Mouse (Mus musculus): ENCODE measurements around the gene Copa. TPM values are rescaled to one million over a fixed set of nuclear protein-coding genes. Genes with fewer than 3 reads are reported as not detected.

Copa gene
- total RNA-seq, 2 experiments from 2014 or later, result 138 to 147 TPM

GRCm38 (mm10) chr1:172094295-172094694, 12.0 kb downstream of the Copa start:
- no peak overlapping the region for H3K27ac ChIP-seq
- TF ChIP-seq CTCF (IDR thresholded peaks at IDR 0.05), result no peak
- no peak overlapping the region for H3K4me3 ChIP-seq
- intact Hi-C loops (cut with DNase I), result no loop called here
- no peak for DNase-seq (ENCODE audit: extremely low spot score in 1 of 2, low spot score in 2 of 2)

- no peak overlapping the region for H3K27ac ChIP-seq
- no peak for TF ChIP-seq CTCF (IDR thresholded peaks at IDR 0.05)
- H3K4me3 ChIP-seq, result no peak overlapping the region
- intact Hi-C loops (cut with DNase I), result no loop called here
- no peak for DNase-seq (ENCODE audit: extremely low spot score in 1 of 2, low spot score in 2 of 2)
These were observed 12.9 kb downstream of the Copa start for GRCm38 (mm10) chr1:172095202-172095601.

- DNase-seq (ENCODE audit: extremely low spot score in 1 of 2, low spot score in 2 of 2), result no peak
- H3K4me3 ChIP-seq, result no peak overlapping the region
- intact Hi-C loops (cut with DNase I), result no loop called here
- no peak for TF ChIP-seq CTCF (IDR thresholded peaks at IDR 0.05)
- H3K27ac ChIP-seq, result no peak overlapping the region
These were observed 17.1 kb downstream of the Copa start for GRCm38 (mm10) chr1:172099325-172100033.

GRCm38 (mm10) chr1:172103619-172104018, 21.3 kb downstream of the Copa start:
- TF ChIP-seq CTCF (IDR thresholded peaks at IDR 0.05), result no peak

GRCm38 (mm10) chr1:172105101-172105500, 22.8 kb downstream of the Copa start:
- Histone ChIP-seq H3K4me3 (no peak overlapping the region), H3K27ac (no peak overlapping the region)
- intact Hi-C loops (cut with DNase I), result no loop called here
- TF ChIP-seq CTCF (IDR thresholded peaks at IDR 0.05), result no peak; the same call in 1 of the 2 replicates
- no peak for DNase-seq (ENCODE audit: extremely low spot score in 1 of 2, low spot score in 2 of 2)

More at GRCm38 (mm10) chr1:172103619-172104018, 21.3 kb downstream of the Copa start:
- no peak overlapping the region for H3K4me3 ChIP-seq
- intact Hi-C loops (cut with DNase I), result no loop called here
- H3K27ac ChIP-seq, result no peak overlapping the region
- no peak for DNase-seq (ENCODE audit: extremely low spot score in 1 of 2, low spot score in 2 of 2)

GRCm38 (mm10) chr1:172107777-172108477, 25.6 kb downstream of the Copa start:
- no peak for DNase-seq (ENCODE audit: extremely low spot score in 1 of 2, low spot score in 2 of 2)
- TF ChIP-seq CTCF (IDR thresholded peaks at IDR 0.05), result no peak
- Histone ChIP-seq H3K4me3 (no peak overlapping the region), H3K27ac (no peak overlapping the region)
- intact Hi-C loops (cut with DNase I), result no loop called here

GRCm38 (mm10) chr1:172116948-172117347, 34.6 kb downstream of the Copa start:
- no peak for TF ChIP-seq CTCF (IDR thresholded peaks at IDR 0.05)
- Histone ChIP-seq H3K27ac (no peak overlapping the region), H3K4me3 (no peak overlapping the region)
- intact Hi-C loops (cut with DNase I), result no loop called here
- DNase-seq (ENCODE audit: extremely low spot score in 1 of 2, low spot score in 2 of 2), result no peak

- no peak overlapping the region for H3K27ac ChIP-seq
- DNase-seq (ENCODE audit: extremely low spot score in 1 of 2, low spot score in 2 of 2), result no peak
- TF ChIP-seq CTCF (IDR thresholded peaks at IDR 0.05), result no peak
- no peak overlapping the region for H3K4me3 ChIP-seq
- intact Hi-C loops (cut with DNase I), result no loop called here
These were observed 36.8 kb downstream of the Copa start for GRCm38 (mm10) chr1:172119100-172119499.

GRCm38 (mm10) chr1:172119720-172120119, 37.4 kb downstream of the Copa start:
- DNase-seq (ENCODE audit: extremely low spot score in 1 of 2, low spot score in 2 of 2), result peak in 1 of 2 experiments; percentile 20
- intact Hi-C loops (cut with DNase I), result no loop called here
- TF ChIP-seq CTCF (IDR thresholded peaks at IDR 0.05), result peak; percentile 81
- Histone ChIP-seq H3K27ac (no peak overlapping the region), H3K4me3 (no peak overlapping the region)

- TF ChIP-seq CTCF (IDR thresholded peaks at IDR 0.05), result no peak
- DNase-seq (ENCODE audit: extremely low spot score in 1 of 2, low spot score in 2 of 2), result no peak
- Histone ChIP-seq H3K4me3 (no peak overlapping the region), H3K27ac (no peak overlapping the region)
- intact Hi-C loops (cut with DNase I), result no loop called here
These were observed 40.3 kb downstream of the Copa start for GRCm38 (mm10) chr1:172122671-172123070.

- intact Hi-C loops (cut with DNase I), result no loop called here
- Histone ChIP-seq H3K27ac (no peak overlapping the region), H3K4me3 (no peak overlapping the region)
- no peak for TF ChIP-seq CTCF (IDR thresholded peaks at IDR 0.05)
- DNase-seq (ENCODE audit: extremely low spot score in 1 of 2, low spot score in 2 of 2), result no peak
These were observed 42.2 kb downstream of the Copa start for GRCm38 (mm10) chr1:172124572-172124971.
